Mouse (Mus musculus) heart, embryonic 10.5 days (tissue): ENCODE data around the gene Hils1. TPM values are rescaled to one million over a fixed set of nuclear protein-coding genes. Genes with fewer than 3 reads are reported as not detected.
"Not testable (repeated sequence)": the region's sequence is repeated elsewhere in the genome, so short reads cannot be mapped to it uniquely, and the experiment has no call there.

Experiments
- DNase-seq: peaks from one replicate; pipeline ENCODE4 v3.0.0-alpha.2; 2017; ENCODE audit warnings: low spot score
- H3K27ac ChIP-seq: fragments of 300-500 bp; sonication (generic); 2 replicates; pipeline ENCODE4 v1.5.1; 2016; ENCODE audit warnings: mild to moderate bottlenecking
- H3K27me3 ChIP-seq: fragments of 300-500 bp; sonication (generic); 2 replicates; pipeline ENCODE4 v1.6.1; 2016; ENCODE audit warnings: mild to moderate bottlenecking; ENCODE audit not compliant: poor library complexity, insufficient read depth, severe bottlenecking
- H3K36me3 ChIP-seq: fragments of 300-500 bp; sonication (generic); 2 replicates; pipeline ENCODE4 v1.6.1; 2016; ENCODE audit warnings: mild to moderate bottlenecking, moderate library complexity
- H3K4me1 ChIP-seq: fragments of 300-500 bp; sonication (generic); 2 replicates; pipeline ENCODE4 v1.6.1; 2016; ENCODE audit warnings: mild to moderate bottlenecking
- H3K4me3 ChIP-seq: fragments of 300-500 bp; sonication (generic); 2 replicates; pipeline ENCODE4 v1.5.1; 2016; ENCODE audit warnings: mild to moderate bottlenecking, moderate library complexity
- H3K9me3 ChIP-seq: fragments of 300-500 bp; sonication (generic); 2 replicates; pipeline ENCODE4 v1.6.1; 2016; ENCODE audit warnings: mild to moderate bottlenecking, moderate library complexity
- WGBS: fragments of 180-500 bp; shearing (Covaris S2); methylation state at CpG from one replicate; pipeline ENCODE4 v1.1.7; 2016; 5-methylcytosine and 5-hydroxymethylcytosine counted together
- polyA plus RNA-seq: library from polyadenylated mRNA; unstranded; fragments of >200 nt; fragmentation: Nextera tagmentation; extraction: Ambion mirVana; gene quantifications from 2 replicates; pipeline ENCODE4 v1.2.1, GENCODE M21; 2016

Gene Hils1
- polyA plus RNA-seq, 1 experiment from 2014 or later: not detected

- H3K27me3 ChIP-seq: peaks cover 6% of the 10 kb centered on the region; the same call in 1 of the 2 replicates
- H3K4me3 ChIP-seq: no peak overlapping the region
- H3K9me3 ChIP-seq: no peaks in the 10 kb centered on the region
- 70% methylated on average over 5 of the region's 5 CpGs for WGBS
- peak; percentile 73 for DNase-seq
- peaks cover 17% of the 10 kb centered on the region for H3K4me1 ChIP-seq
- H3K36me3 ChIP-seq: no peaks in the 10 kb centered on the region; the same call in 1 of the 2 replicates
- H3K27ac ChIP-seq: no peak overlapping the region
Measured at GRCm38 (mm10) chr11:94962534-94963101, 4.8 kb upstream of the Hils1 start.

DNA sequence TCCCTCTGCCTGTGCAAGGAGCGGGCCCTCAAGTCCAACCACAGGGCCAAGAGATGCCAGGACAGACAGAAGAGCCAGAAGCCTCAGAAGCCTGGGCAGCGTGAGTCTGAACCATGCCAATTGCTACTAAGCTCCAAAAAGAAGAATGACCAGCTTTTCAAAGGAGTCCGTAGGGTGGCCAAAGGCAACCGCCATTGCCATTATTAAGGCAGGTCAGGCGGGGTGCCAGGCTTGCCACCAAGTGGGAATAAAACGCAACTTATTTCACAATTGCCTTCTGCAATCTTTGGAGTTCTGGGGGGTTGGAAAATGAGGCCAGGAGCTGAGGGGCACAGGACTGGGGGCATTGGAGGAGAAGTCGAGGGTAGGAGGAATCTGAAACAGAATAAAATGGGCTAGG lies 794 bp downstream of the Hils1 start:
- Histone ChIP-seq H3K4me3 (no peak overlapping the region), H3K9me3 (no peaks in the 10 kb centered on the region), H3K36me3 (no peaks in the 10 kb centered on the region; the same call in 1 of the 2 replicates), H3K27me3 (peaks cover 30% of the 10 kb centered on the region), H3K4me1 (peaks cover 18% of the 10 kb centered on the region), H3K27ac (no peak overlapping the region)
- WGBS: 82% methylated on average over 7 of the region's 7 CpGs
- no peak for DNase-seq

DNA sequence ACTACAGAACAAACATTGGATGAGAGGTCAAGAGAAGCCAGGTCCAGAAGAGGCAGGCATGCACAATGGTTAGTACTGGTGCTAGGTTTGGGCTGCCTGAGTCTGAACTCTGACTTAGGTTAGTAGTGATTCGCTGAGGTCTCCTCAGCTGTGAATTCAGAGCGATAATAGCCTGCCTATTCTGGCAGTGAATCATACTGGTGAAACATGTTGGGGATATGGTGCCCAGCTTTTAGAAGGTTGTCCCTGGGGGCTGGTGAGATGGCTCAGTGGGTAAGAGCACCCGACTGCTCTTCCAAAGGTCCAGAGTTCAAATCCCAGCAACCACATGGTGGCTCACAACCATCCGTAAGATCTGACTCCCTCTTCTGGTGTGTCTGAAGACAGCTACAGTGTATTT lies 2.3 kb downstream of the Hils1 start:
- WGBS: 89% methylated on average over 4 of the region's 4 CpGs
- not testable (repeated sequence) for H3K9me3 ChIP-seq, H3K27ac ChIP-seq, H3K4me3 ChIP-seq, H3K36me3 ChIP-seq, DNase-seq
- Histone ChIP-seq H3K27me3 (peaks cover 28% of the 10 kb centered on the region), H3K4me1 (peaks cover 27% of the 10 kb centered on the region)

DNA sequence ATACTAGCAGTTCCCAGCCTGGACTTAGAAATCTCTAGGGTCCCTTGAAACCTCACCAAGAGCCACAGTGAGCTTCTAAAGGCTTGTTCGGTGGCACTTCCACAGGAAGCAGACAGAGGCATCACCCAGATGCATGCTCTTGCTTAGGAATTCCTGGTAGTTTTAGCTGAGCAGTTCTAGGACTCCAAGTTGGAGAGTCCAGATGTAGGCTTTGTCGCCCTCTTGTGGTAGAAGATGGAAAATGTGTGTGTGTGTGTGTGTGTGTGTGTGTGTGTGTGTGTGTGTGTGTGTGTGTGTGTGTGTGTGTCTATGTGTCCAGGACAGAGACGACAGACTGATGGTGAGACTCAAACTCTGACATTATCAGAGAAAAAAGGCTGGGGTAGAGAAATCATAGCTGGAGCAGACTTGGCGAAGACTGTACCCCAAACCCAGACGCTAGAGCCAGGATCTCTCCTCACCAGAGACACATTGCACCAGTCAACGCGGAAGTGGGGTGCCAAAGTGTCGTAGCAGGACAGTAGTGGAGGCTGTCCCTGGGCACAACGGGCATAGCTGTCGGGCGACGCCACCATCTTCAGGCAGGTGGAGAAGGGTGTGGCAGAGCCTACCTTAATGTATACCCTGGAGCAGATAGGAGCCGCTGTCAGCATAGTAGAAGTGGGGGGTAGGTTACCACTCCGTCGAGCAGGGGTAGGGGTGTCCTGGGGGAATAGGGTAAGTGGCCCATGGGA lies 3.0 kb downstream of the Hils1 start:
- Histone ChIP-seq H3K36me3 (no peaks in the 10 kb centered on the region; the same call in 1 of the 2 replicates), H3K9me3 (no peaks in the 10 kb centered on the region), H3K4me1 (peaks cover 34% of the 10 kb centered on the region), H3K27ac (no peak overlapping the region), H3K4me3 (no peak overlapping the region), H3K27me3 (peaks cover 28% of the 10 kb centered on the region)
- no peak for DNase-seq
- WGBS: 55% methylated on average over 15 of the region's 15 CpGs

DNA sequence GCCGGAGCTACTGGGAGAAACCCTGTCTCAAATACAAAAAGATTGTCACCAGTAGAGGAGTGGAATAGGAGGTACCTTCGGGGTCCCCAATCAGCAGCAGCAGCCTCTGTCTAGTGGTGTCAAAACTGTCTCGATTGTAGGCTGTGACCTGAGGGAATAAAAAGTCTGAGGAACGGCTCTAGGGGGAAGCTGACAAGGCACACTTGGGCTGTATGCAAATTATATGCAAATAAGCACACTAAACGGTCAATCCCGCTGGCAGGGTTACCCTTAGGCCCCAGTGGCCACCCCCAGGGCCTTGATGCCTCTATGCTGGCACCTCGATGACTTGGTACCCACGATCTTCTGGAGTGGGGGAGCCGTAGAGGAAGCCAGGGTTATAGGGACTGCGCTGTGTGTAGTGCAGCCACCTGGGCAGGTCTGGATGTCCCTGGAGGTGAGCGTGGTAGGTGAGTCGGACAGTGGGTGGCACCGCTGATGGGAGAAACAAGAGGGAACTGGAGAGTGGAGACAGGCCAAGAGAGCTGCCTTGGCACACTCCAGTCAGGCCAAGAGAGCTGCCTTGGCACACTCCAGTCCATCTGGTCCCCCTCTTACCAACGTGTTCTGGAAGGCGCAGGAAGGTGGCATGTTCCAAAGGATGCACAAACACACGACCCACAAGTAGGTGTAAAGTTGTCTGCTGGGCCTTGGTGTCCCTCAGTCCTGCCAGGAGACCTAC lies 4.7 kb downstream of the Hils1 start:
- peaks cover 28% of the 10 kb centered on the region for H3K27me3 ChIP-seq
- H3K27ac ChIP-seq: peak overlapping the region; percentile 85
- peaks cover 45% of the 10 kb centered on the region for H3K4me1 ChIP-seq
- 67% methylated on average over 16 of the region's 16 CpGs for WGBS
- H3K9me3 ChIP-seq: no peaks in the 10 kb centered on the region
- H3K36me3 ChIP-seq: no peaks in the 10 kb centered on the region; the same call in 1 of the 2 replicates
- DNase-seq: no peak
- peak overlapping the region; percentile 52 for H3K4me3 ChIP-seq

DNA sequence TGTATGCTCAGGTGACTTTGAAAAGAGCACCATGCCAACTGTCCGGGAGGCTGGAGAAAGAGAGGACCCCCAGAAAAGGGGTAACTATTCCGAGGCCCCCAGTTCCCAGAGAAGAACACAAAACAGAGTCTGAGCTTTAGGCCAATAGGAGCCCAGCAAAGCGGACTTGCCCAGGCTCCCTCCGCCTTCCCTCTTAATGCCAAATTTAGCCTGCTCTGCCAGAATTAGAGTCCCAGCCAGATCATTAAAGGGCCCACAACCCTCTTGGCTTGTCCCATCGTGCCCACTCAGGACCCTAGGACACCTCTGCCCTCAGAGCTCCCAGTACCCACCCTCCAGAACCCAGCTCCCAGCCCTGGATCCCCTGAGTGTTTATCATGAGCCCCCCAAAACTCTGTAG lies 5.5 kb downstream of the Hils1 start:
- no peak for DNase-seq
- 39% methylated on average over 5 of the region's 5 CpGs for WGBS
- H3K9me3 ChIP-seq: no peaks in the 10 kb centered on the region
- H3K27ac ChIP-seq: peak overlapping the region; percentile 85
- H3K4me3 ChIP-seq: peak overlapping the region; percentile 52
- H3K27me3 ChIP-seq: peaks cover 28% of the 10 kb centered on the region
- no peaks in the 10 kb centered on the region for H3K36me3 ChIP-seq
- H3K4me1 ChIP-seq: peaks cover 49% of the 10 kb centered on the region

DNA sequence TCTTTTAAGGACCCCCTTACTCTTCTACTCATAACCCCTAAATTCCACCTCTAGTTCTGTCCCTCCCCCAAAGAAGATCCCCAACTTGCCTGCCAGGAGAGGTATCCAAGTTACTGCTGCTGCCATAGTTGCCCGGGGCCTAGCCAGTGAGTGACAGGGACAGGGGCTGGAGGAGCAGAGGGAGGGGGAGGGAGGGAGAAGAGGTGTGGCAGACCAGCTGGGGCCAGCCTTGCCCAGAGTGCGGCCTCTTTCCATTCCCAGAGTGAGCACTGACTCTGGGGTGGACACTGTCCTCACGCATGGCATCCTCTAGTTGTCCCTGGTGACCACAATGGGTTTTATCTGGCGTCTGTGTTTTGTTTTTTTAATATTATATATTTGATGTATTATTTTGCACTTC lies 5.9 kb downstream of the Hils1 start:
- Histone ChIP-seq H3K27ac (peak overlapping the region; percentile 85), H3K4me1 (peaks cover 53% of the 10 kb centered on the region), H3K4me3 (peak overlapping the region; percentile 52), H3K27me3 (peaks cover 28% of the 10 kb centered on the region), H3K9me3 (no peaks in the 10 kb centered on the region), H3K36me3 (no peaks in the 10 kb centered on the region)
- no peak for DNase-seq
- WGBS: 36% methylated on average over 4 of the region's 4 CpGs

DNA sequence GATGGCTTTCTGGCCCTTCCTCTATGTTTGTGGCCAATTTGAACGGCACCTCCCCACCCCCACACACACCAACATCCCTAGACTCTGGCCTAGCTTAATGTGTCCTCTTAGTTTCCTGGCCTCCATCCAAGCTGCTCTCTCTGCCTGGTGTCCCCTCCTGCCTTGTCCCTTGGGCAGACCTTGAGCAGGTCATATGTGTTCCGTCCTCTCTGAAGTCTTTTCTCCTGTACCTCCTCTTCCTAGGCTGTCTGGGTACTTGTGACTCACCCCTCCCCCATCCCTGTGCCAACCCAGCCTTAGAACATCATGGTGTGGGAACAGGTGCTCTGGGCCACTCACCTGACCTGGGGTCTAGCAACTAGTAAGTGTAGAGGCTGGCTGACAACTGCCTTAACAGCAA lies 7.6 kb downstream of the Hils1 start:
- 0 out of 2 replicates have a peak overlapping the region, but pooled peaks have one; percentile 12 for H3K4me3 ChIP-seq
- WGBS: 71% methylated on average over 2 of the region's 2 CpGs
- peaks cover 69% of the 10 kb centered on the region for H3K4me1 ChIP-seq
- H3K36me3 ChIP-seq: no peaks in the 10 kb centered on the region
- DNase-seq: no peak
- peak overlapping the region; percentile 80; the same call in 1 of the 2 replicates for H3K27ac ChIP-seq
- peaks cover 17% of the 10 kb centered on the region for H3K27me3 ChIP-seq
- H3K9me3 ChIP-seq: no peaks in the 10 kb centered on the region

- WGBS: 48% methylated on average over 5 of the region's 5 CpGs
- Histone ChIP-seq H3K36me3 (no peaks in the 10 kb centered on the region), H3K27ac (peak within 1 kb of the TSS; percentile 80), H3K4me3 (no peak within 1 kb of the TSS), H3K4me1 (peaks cover 70% of the 10 kb centered on the region), H3K27me3 (peaks cover 14% of the 10 kb centered on the region), H3K9me3 (no peaks in the 10 kb centered on the region)
- DNase-seq: no peak
Measured at GRCm38 (mm10) chr11:94976199-94976598, 8.8 kb downstream of the Hils1 start, which contains the start of gene Sgca. Sgca (minus strand) TSS chr11:94976327.

- WGBS: 42% methylated on average over 9 of the region's 9 CpGs
- Histone ChIP-seq H3K36me3 (no peaks in the 10 kb centered on the region), H3K27me3 (no peaks in the 10 kb centered on the region), H3K9me3 (no peaks in the 10 kb centered on the region), H3K4me3 (peak overlapping the region; percentile 33), H3K27ac (peak overlapping the region; percentile 80), H3K4me1 (peaks cover 52% of the 10 kb centered on the region)
- DNase-seq: peak; percentile 63
Measured at GRCm38 (mm10) chr11:94978178-94978915, 11.0 kb downstream of the Hils1 start.

- Histone ChIP-seq H3K4me3 (peak overlapping the region; percentile 33), H3K4me1 (peaks cover 46% of the 10 kb centered on the region), H3K27ac (peak overlapping the region; percentile 80), H3K36me3 (no peaks in the 10 kb centered on the region), H3K27me3 (no peaks in the 10 kb centered on the region), H3K9me3 (no peaks in the 10 kb centered on the region)
- peak; percentile 98 for DNase-seq
- under 1% methylated on average over 20 of the region's 20 CpGs for WGBS
Measured at GRCm38 (mm10) chr11:94978947-94979346, 11.6 kb downstream of the Hils1 start.

DNA sequence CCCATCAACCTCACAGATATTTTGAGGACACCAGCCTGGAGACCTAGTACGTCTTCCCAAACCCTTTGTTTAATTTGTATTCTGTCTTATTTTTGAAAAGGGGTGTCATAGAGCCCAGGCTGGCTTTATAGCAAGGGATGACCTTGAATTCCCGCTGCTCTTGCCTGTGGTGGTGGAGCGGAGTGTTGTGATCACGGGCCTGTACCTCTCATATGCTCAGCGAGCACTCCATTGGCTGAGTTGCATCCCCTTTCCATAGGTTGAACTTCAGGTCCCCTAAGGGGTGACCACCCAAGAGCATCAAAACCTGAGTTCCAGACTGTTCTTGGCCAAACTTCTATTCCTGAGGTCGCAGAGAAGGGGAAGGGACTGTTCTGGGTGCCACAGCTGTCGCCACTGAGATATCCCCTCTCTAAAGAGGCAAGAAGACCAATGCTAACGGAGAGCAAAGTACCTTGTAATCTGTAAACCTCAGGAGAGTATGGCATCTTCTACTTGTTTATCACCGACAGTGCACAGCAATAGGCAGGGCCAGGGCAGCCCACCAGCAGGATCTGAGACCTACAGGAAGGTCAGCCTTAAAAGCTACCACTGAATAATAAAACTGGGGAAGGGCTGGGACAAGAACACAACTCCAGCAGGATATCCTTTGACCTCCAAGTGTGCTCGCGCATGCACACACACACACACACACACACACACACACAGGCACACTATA lies 12.2 kb downstream of the Hils1 start:
- H3K9me3 ChIP-seq: no peaks in the 10 kb centered on the region
- no peaks in the 10 kb centered on the region for H3K36me3 ChIP-seq
- H3K27me3 ChIP-seq: no peaks in the 10 kb centered on the region
- peak overlapping the region; percentile 33 for H3K4me3 ChIP-seq
- WGBS: 72% methylated on average over 11 of the region's 11 CpGs
- peak overlapping the region; percentile 80 for H3K27ac ChIP-seq
- peaks cover 45% of the 10 kb centered on the region for H3K4me1 ChIP-seq
- DNase-seq: peak; percentile 74
